Mouse (Mus musculus): Measurements from ENCODE around the gene Insr. TPM values are rescaled to one million over a fixed set of nuclear protein-coding genes. Genes with fewer than 3 reads are reported as not detected.

Gene Insr
- polyA plus RNA-seq, 1 experiment from 2014 or later, result 41.4 TPM

- no peaks in the 10 kb centered on the region for H3K27me3 ChIP-seq (ENCODE audit: insufficient read depth, low read length)
- H3K9me3 ChIP-seq (ENCODE audit: low read length), result no peaks in the 10 kb centered on the region
- ATAC-seq (ENCODE audit: low FRiP score, low TSS enrichment), result no peak
- no peak overlapping the region for H3K4me2 ChIP-seq (replicated peaks; ENCODE audit: low read depth, low read length)
- no peak overlapping the region for H3K4me3 ChIP-seq (ENCODE audit: low read length)
- 63% methylated on average over 3 of the region's 3 CpGs for WGBS
- no peak overlapping the region for H3K27ac ChIP-seq (ENCODE audit: low read length)
- H3K36me3 ChIP-seq (ENCODE audit: insufficient read depth, low read length), result no peaks in the 10 kb centered on the region
- H3K9ac ChIP-seq (replicated peaks; ENCODE audit: low read length), result no peak overlapping the region
- H3K4me1 ChIP-seq (ENCODE audit: insufficient read depth, low read length), result peaks cover 9% of the 10 kb centered on the region; the same call in 1 of the 2 replicates
Measured at GRCm38 (mm10) chr8:3239641-3240040, 39.8 kb downstream of the Insr start.

GRCm38 (mm10) chr8:3238792-3239191 lies 40.6 kb downstream of the Insr start:
- H3K4me2 ChIP-seq (replicated peaks; ENCODE audit: low read depth, low read length), result no peak overlapping the region
- H3K4me3 ChIP-seq (ENCODE audit: low read length), result no peak overlapping the region
- 83% methylated on average over 3 of the region's 3 CpGs for WGBS
- no peaks in the 10 kb centered on the region for H3K36me3 ChIP-seq (ENCODE audit: insufficient read depth, low read length)
- H3K27ac ChIP-seq (ENCODE audit: low read length), result no peak overlapping the region
- no peaks in the 10 kb centered on the region for H3K9me3 ChIP-seq (ENCODE audit: low read length)
- no peak for ATAC-seq (ENCODE audit: low FRiP score, low TSS enrichment)
- H3K4me1 ChIP-seq (ENCODE audit: insufficient read depth, low read length), result peaks cover 9% of the 10 kb centered on the region; the same call in 1 of the 2 replicates
- no peaks in the 10 kb centered on the region for H3K27me3 ChIP-seq (ENCODE audit: insufficient read depth, low read length)
- H3K9ac ChIP-seq (replicated peaks; ENCODE audit: low read length), result no peak overlapping the region

- Histone ChIP-seq H3K9ac (replicated peaks; ENCODE audit: low read length) (no peak overlapping the region), H3K27me3 (ENCODE audit: insufficient read depth, low read length) (no peaks in the 10 kb centered on the region), H3K9me3 (ENCODE audit: low read length) (no peaks in the 10 kb centered on the region), H3K27ac (ENCODE audit: low read length) (no peak overlapping the region), H3K4me3 (ENCODE audit: low read length) (no peak overlapping the region), H3K4me1 (ENCODE audit: insufficient read depth, low read length) (peaks cover 9% of the 10 kb centered on the region; the same call in 1 of the 2 replicates), H3K4me2 (replicated peaks; ENCODE audit: low read depth, low read length) (no peak overlapping the region), H3K36me3 (ENCODE audit: insufficient read depth, low read length) (no peaks in the 10 kb centered on the region)
- no peak for ATAC-seq (ENCODE audit: low FRiP score, low TSS enrichment)
- WGBS, result 71% methylated on average over 5 of the region's 5 CpGs
Measured at GRCm38 (mm10) chr8:3237319-3237718, 42.1 kb downstream of the Insr start.

GRCm38 (mm10) chr8:3236277-3236676 lies 43.1 kb downstream of the Insr start:
- Histone ChIP-seq H3K9ac (replicated peaks; ENCODE audit: low read length) (no peak overlapping the region), H3K4me1 (ENCODE audit: insufficient read depth, low read length) (peaks cover 9% of the 10 kb centered on the region; the same call in 1 of the 2 replicates), H3K4me3 (ENCODE audit: low read length) (no peak overlapping the region), H3K9me3 (ENCODE audit: low read length) (no peaks in the 10 kb centered on the region), H3K27me3 (ENCODE audit: insufficient read depth, low read length) (no peaks in the 10 kb centered on the region), H3K4me2 (replicated peaks; ENCODE audit: low read depth, low read length) (no peak overlapping the region), H3K27ac (ENCODE audit: low read length) (no peak overlapping the region), H3K36me3 (ENCODE audit: insufficient read depth, low read length) (no peaks in the 10 kb centered on the region)
- WGBS, result 70% methylated on average over 3 of the region's 3 CpGs
- ATAC-seq (ENCODE audit: low FRiP score, low TSS enrichment), result no peak

- Histone ChIP-seq H3K27ac (ENCODE audit: low read length) (no peak overlapping the region), H3K36me3 (ENCODE audit: insufficient read depth, low read length) (no peaks in the 10 kb centered on the region), H3K9ac (replicated peaks; ENCODE audit: low read length) (no peak overlapping the region), H3K4me2 (replicated peaks; ENCODE audit: low read depth, low read length) (no peak overlapping the region), H3K9me3 (ENCODE audit: low read length) (no peaks in the 10 kb centered on the region), H3K4me3 (ENCODE audit: low read length) (no peak overlapping the region), H3K4me1 (ENCODE audit: insufficient read depth, low read length) (peaks cover 9% of the 10 kb centered on the region; the same call in 1 of the 2 replicates), H3K27me3 (ENCODE audit: insufficient read depth, low read length) (no peaks in the 10 kb centered on the region)
- no peak for ATAC-seq (ENCODE audit: low FRiP score, low TSS enrichment)
- WGBS, result 76% methylated on average over 3 of the region's 3 CpGs
Measured at GRCm38 (mm10) chr8:3234569-3234968, 44.8 kb downstream of the Insr start.

DNA sequence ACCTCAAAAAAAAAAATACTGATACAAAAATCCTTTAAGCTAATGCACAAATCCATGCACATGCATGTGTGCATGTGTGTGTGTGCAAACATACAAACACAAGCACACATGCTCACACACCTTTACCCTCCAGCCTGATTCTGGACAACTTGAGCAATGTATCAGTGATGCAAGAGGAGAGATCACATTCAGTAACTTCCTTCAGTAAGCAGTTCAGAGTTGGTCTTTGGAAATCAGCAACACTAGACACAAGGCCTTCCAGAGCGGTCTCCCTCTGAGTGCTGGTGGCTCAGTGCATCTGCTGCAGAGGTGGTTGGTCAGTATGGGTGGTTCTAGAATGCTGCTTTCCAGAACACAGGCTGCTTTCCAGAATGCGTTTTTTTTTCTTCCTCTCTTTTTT lies 46.8 kb downstream of the Insr start:
- H3K27ac ChIP-seq (ENCODE audit: low read length), result no peak overlapping the region
- H3K36me3 ChIP-seq (ENCODE audit: insufficient read depth, low read length), result no peaks in the 10 kb centered on the region
- no peak overlapping the region for H3K4me2 ChIP-seq (replicated peaks; ENCODE audit: low read depth, low read length)
- H3K4me3 ChIP-seq (ENCODE audit: low read length), result no peak overlapping the region
- H3K9ac ChIP-seq (replicated peaks; ENCODE audit: low read length), result no peak overlapping the region
- 93% methylated on average over 2 of the region's 2 CpGs for WGBS
- no peak for ATAC-seq (ENCODE audit: low FRiP score, low TSS enrichment)
- H3K9me3 ChIP-seq (ENCODE audit: low read length), result no peaks in the 10 kb centered on the region
- no peaks in the 10 kb centered on the region for H3K27me3 ChIP-seq (ENCODE audit: insufficient read depth, low read length)
- H3K4me1 ChIP-seq (ENCODE audit: insufficient read depth, low read length), result peaks cover 7% of the 10 kb centered on the region; the same call in 1 of the 2 replicates

GRCm38 (mm10) chr8:3230118-3231060 lies 49.0 kb downstream of the Insr start:
- H3K4me2 ChIP-seq (replicated peaks; ENCODE audit: low read depth, low read length), result no peak overlapping the region
- no peak overlapping the region for H3K27ac ChIP-seq (ENCODE audit: low read length)
- H3K36me3 ChIP-seq (ENCODE audit: insufficient read depth, low read length), result no peaks in the 10 kb centered on the region
- no peak overlapping the region for H3K4me3 ChIP-seq (ENCODE audit: low read length)
- H3K9ac ChIP-seq (replicated peaks; ENCODE audit: low read length), result no peak overlapping the region
- no peak for ATAC-seq (ENCODE audit: low FRiP score, low TSS enrichment)
- 87% methylated on average over 10 of the region's 10 CpGs for WGBS
- no peaks in the 10 kb centered on the region for H3K27me3 ChIP-seq (ENCODE audit: insufficient read depth, low read length)
- H3K4me1 ChIP-seq (ENCODE audit: insufficient read depth, low read length), result 0 out of 2 replicates have a peak, but pooled peaks cover 5% of the 10 kb centered on the region
- H3K9me3 ChIP-seq (ENCODE audit: low read length), result no peaks in the 10 kb centered on the region

GRCm38 (mm10) chr8:3227423-3227822 lies 52.0 kb downstream of the Insr start:
- H3K4me2 ChIP-seq (replicated peaks; ENCODE audit: low read depth, low read length), result no peak overlapping the region
- no peak overlapping the region for H3K4me3 ChIP-seq (ENCODE audit: low read length)
- ATAC-seq (ENCODE audit: low FRiP score, low TSS enrichment), result 0 out of 2 replicates have a peak, but pooled peaks have one; percentile 8
- no peaks in the 10 kb centered on the region for H3K27me3 ChIP-seq (ENCODE audit: insufficient read depth, low read length)
- no peaks in the 10 kb centered on the region for H3K36me3 ChIP-seq (ENCODE audit: insufficient read depth, low read length)
- WGBS, result 46% methylated on average over 5 of the region's 5 CpGs
- no peak overlapping the region; the same call in 1 of the 2 replicates for H3K27ac ChIP-seq (ENCODE audit: low read length)
- H3K9me3 ChIP-seq (ENCODE audit: low read length), result no peaks in the 10 kb centered on the region
- H3K9ac ChIP-seq (replicated peaks; ENCODE audit: low read length), result no peak overlapping the region
- peaks cover 17% of the 10 kb centered on the region for H3K4me1 ChIP-seq (ENCODE audit: insufficient read depth, low read length)

DNA sequence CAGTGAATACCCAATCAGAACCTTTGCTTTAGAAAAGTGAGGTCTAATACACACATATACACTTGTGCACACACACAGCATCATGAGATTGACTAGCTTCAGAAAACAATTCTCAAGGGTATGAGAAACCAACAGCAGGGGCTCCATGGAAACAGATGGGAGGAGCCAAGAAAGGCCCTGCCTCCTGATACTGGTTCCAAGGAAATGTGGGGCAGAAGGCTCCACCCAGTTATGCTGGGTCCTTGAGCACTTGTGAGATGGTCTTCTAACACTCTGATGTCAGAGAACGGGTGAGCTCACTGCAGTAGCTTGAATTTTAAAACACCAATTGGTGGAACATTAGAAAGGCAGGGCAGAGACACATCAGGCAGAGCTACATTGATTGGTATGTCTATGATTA lies 53.7 kb downstream of the Insr start:
- 71% methylated on average over 1 of the region's 1 CpGs for WGBS
- Histone ChIP-seq H3K4me3 (ENCODE audit: low read length) (no peak overlapping the region), H3K27me3 (ENCODE audit: insufficient read depth, low read length) (no peaks in the 10 kb centered on the region), H3K4me1 (ENCODE audit: insufficient read depth, low read length) (peaks cover 27% of the 10 kb centered on the region), H3K36me3 (ENCODE audit: insufficient read depth, low read length) (no peaks in the 10 kb centered on the region), H3K9me3 (ENCODE audit: low read length) (no peaks in the 10 kb centered on the region), H3K4me2 (replicated peaks; ENCODE audit: low read depth, low read length) (no peak overlapping the region), H3K9ac (replicated peaks; ENCODE audit: low read length) (no peak overlapping the region), H3K27ac (ENCODE audit: low read length) (no peak overlapping the region)
- ATAC-seq (ENCODE audit: low FRiP score, low TSS enrichment), result no peak

DNA sequence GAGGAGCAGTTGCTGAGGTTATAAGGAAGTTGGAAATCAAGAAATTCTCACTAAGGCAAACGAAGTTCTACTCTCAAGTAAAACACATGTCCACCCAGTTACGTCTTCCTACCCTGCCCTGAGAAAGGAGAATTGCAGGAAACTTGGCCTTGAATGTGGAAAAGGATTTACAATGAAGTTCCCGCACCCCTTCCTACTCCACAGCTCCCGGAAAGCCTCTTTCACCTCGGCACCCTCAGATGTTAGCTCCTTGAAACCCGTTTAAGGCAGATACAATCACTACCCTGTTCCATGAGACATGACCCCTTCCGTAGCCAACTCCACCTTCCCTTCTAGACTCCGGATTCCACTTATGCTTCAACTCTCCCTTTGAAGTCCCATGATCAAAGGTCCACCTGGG lies 54.2 kb downstream of the Insr start:
- no peak overlapping the region for H3K9ac ChIP-seq (replicated peaks; ENCODE audit: low read length)
- H3K4me3 ChIP-seq (ENCODE audit: low read length), result no peak overlapping the region
- no peaks in the 10 kb centered on the region for H3K27me3 ChIP-seq (ENCODE audit: insufficient read depth, low read length)
- no peaks in the 10 kb centered on the region for H3K36me3 ChIP-seq (ENCODE audit: insufficient read depth, low read length)
- no peaks in the 10 kb centered on the region for H3K9me3 ChIP-seq (ENCODE audit: low read length)
- H3K4me2 ChIP-seq (replicated peaks; ENCODE audit: low read depth, low read length), result no peak overlapping the region
- WGBS, result 66% methylated on average over 8 of the region's 8 CpGs
- H3K27ac ChIP-seq (ENCODE audit: low read length), result 0 out of 2 replicates have a peak overlapping the region, but pooled peaks have one; percentile 10
- peaks cover 32% of the 10 kb centered on the region for H3K4me1 ChIP-seq (ENCODE audit: insufficient read depth, low read length)
- no peak for ATAC-seq (ENCODE audit: low FRiP score, low TSS enrichment)
